Mouse (Mus musculus): ENCODE results near the gene Ccdc78. TPM values are rescaled to one million over a fixed set of nuclear protein-coding genes. Genes with fewer than 3 reads are reported as not detected.

Ccdc78 gene
- total and polyA plus RNA-seq, 3 experiments: 0.08 to 0.85 TPM; not detected in 1

- H3K9ac ChIP-seq (ENCODE audit: control insufficient read depth, low read depth, low read length, poor library complexity, severe bottlenecking): no peak overlapping the region
- H3K27me3 ChIP-seq (ENCODE audit: control insufficient read depth in 1 of 2, insufficient read depth in 2 of 2, low read length in 2 of 2): peaks cover 12 to 16% of the 10 kb centered on the region in 2 experiments
- TF ChIP-seq MAFK (IDR thresholded peaks at IDR 0.05; ENCODE audit: borderline replicate concordance, low read depth, low read length): no peak
- TF ChIP-seq RCOR1 (IDR thresholded peaks at IDR 0.05; ENCODE audit: low read depth, low read length): no peak
- TF ChIP-seq E2F4 (IDR thresholded peaks at IDR 0.05; ENCODE audit: borderline replicate concordance, low read depth, low read length): no peak
- TF ChIP-seq ZKSCAN1 (IDR thresholded peaks at IDR 0.05; ENCODE audit: low read depth, low read length): no peak
- no peak for TF ChIP-seq POLR2AphosphoS2 (IDR thresholded peaks at IDR 0.05; ENCODE audit: low read length)
- no peak for TF ChIP-seq EP300 (IDR thresholded peaks at IDR 0.05; ENCODE audit: low read depth in 1 of 2, low read length in 2 of 2)
- TF ChIP-seq ZMIZ1 (IDR thresholded peaks at IDR 0.05; ENCODE audit: low read depth, low read length): no peak
- no peak for TF ChIP-seq RAD21 (IDR thresholded peaks at IDR 0.05; ENCODE audit: low read depth, low read length)
- TF ChIP-seq TAL1 (IDR thresholded peaks at IDR 0.05; ENCODE audit: low read length): no peak
- TF ChIP-seq MXI1 (IDR thresholded peaks at IDR 0.05; ENCODE audit: low read depth, low read length): no peak
- no peak for TF ChIP-seq HCFC1 (IDR thresholded peaks at IDR 0.05; ENCODE audit: low read depth, low read length)
- no peaks in the 10 kb centered on the region for H3K36me3 ChIP-seq (ENCODE audit: control insufficient read depth in 1 of 2, insufficient read depth in 2 of 2, low read length in 2 of 2)
- no peaks in the 10 kb centered on the region for H3K9me3 ChIP-seq (replicated peaks; ENCODE audit: insufficient read depth, low read length)
- H3K4me3 ChIP-seq (ENCODE audit: control insufficient read depth in 1 of 2, insufficient read depth in 1 of 2, low read depth in 2 of 2, low read length in 2 of 2): no peak overlapping the region
- H3K27ac ChIP-seq (ENCODE audit: control insufficient read depth, low read depth, low read length): no peak overlapping the region
- H3K79me2 ChIP-seq (ENCODE audit: control insufficient read depth, insufficient read depth, low read length, poor library complexity): no peaks in the 10 kb centered on the region
- no peaks in the 10 kb centered on the region for H3K4me1 ChIP-seq (ENCODE audit: control insufficient read depth in 1 of 2, insufficient read depth in 2 of 2, low read length in 2 of 2)
- DNase-seq (ENCODE audit: low read depth, low spot score): no peak
These were observed 24.8 kb upstream of the Ccdc78 start for GRCm38 (mm10) chr17:25761561-25761970.

- TF ChIP-seq MAZ (IDR thresholded peaks at IDR 0.05; ENCODE audit: low read depth, low read length): no peak
- TF ChIP-seq POLR2AphosphoS2 (IDR thresholded peaks at IDR 0.05; ENCODE audit: low read length): no peak
- TF ChIP-seq MAX (IDR thresholded peaks at IDR 0.05; ENCODE audit: low read length): no peak
- no peak for TF ChIP-seq JUND (IDR thresholded peaks at IDR 0.05; ENCODE audit: low read depth, low read length)
- no peak for TF ChIP-seq UBTF (IDR thresholded peaks at IDR 0.05; ENCODE audit: borderline replicate concordance, insufficient read depth, low read depth, low read length)
- H3K9me3 ChIP-seq (replicated peaks; ENCODE audit: insufficient read depth, low read length): no peaks in the 10 kb centered on the region
- no peaks in the 10 kb centered on the region for H3K79me2 ChIP-seq (ENCODE audit: control insufficient read depth, insufficient read depth, low read length, poor library complexity)
- no peak overlapping the region for H3K9ac ChIP-seq (ENCODE audit: control insufficient read depth, low read depth, low read length, poor library complexity, severe bottlenecking)
- DNase-seq (ENCODE audit: low read depth, low spot score): no peak
- no peak overlapping the region for H3K27ac ChIP-seq (ENCODE audit: control insufficient read depth, low read depth, low read length)
- H3K36me3 ChIP-seq (ENCODE audit: control insufficient read depth in 1 of 2, insufficient read depth in 2 of 2, low read length in 2 of 2): no peaks in the 10 kb centered on the region
- H3K4me1 ChIP-seq (ENCODE audit: control insufficient read depth in 1 of 2, insufficient read depth in 2 of 2, low read length in 2 of 2): no peaks in the 10 kb centered on the region
- peaks cover 12 to 14% of the 10 kb centered on the region in 2 experiments for H3K27me3 ChIP-seq (ENCODE audit: control insufficient read depth in 1 of 2, insufficient read depth in 2 of 2, low read length in 2 of 2)
- no peak overlapping the region for H3K4me3 ChIP-seq (ENCODE audit: control insufficient read depth in 1 of 2, insufficient read depth in 1 of 2, low read depth in 2 of 2, low read length in 2 of 2)
These were observed 23.8 kb upstream of the Ccdc78 start for GRCm38 (mm10) chr17:25762591-25762990.

- Histone ChIP-seq H3K4me3 (ENCODE audit: control insufficient read depth in 1 of 2, insufficient read depth in 1 of 2, low read depth in 2 of 2, low read length in 2 of 2) (no peak overlapping the region), H3K9me3 (replicated peaks; ENCODE audit: insufficient read depth, low read length) (no peaks in the 10 kb centered on the region), H3K36me3 (ENCODE audit: control insufficient read depth in 1 of 2, insufficient read depth in 2 of 2, low read length in 2 of 2) (no peaks in the 10 kb centered on the region), H3K9ac (ENCODE audit: control insufficient read depth, low read depth, low read length, poor library complexity, severe bottlenecking) (no peak overlapping the region), H3K79me2 (ENCODE audit: control insufficient read depth, insufficient read depth, low read length, poor library complexity) (no peaks in the 10 kb centered on the region), H3K27me3 (ENCODE audit: control insufficient read depth in 1 of 2, insufficient read depth in 2 of 2, low read length in 2 of 2) (peaks cover 14 to 17% of the 10 kb centered on the region in 2 experiments), H3K27ac (ENCODE audit: control insufficient read depth, low read depth, low read length) (no peak overlapping the region), H3K4me1 (ENCODE audit: control insufficient read depth in 1 of 2, insufficient read depth in 2 of 2, low read length in 2 of 2) (no peaks in the 10 kb centered on the region; a peak in 2 of 4 replicates)
- TF ChIP-seq HCFC1 (IDR thresholded peaks at IDR 0.05; ENCODE audit: low read depth, low read length): no peak
- no peak for TF ChIP-seq NRF1 (IDR thresholded peaks at IDR 0.05; ENCODE audit: insufficient read depth, low read depth, low read length, poor library complexity, severe bottlenecking)
- TF ChIP-seq GATA1 (IDR thresholded peaks at IDR 0.05; ENCODE audit: low read depth, low read length): no peak
- no peak for TF ChIP-seq UBTF (IDR thresholded peaks at IDR 0.05; ENCODE audit: borderline replicate concordance, insufficient read depth, low read depth, low read length)
- TF ChIP-seq POLR2AphosphoS5 (IDR thresholded peaks at IDR 0.05; ENCODE audit: borderline replicate concordance, low read depth, low read length): no peak
- no peak for TF ChIP-seq ELF1 (IDR thresholded peaks at IDR 0.05; ENCODE audit: low read depth, low read length)
- no peak for DNase-seq (ENCODE audit: low read depth, low spot score)
These were observed 20.5 kb upstream of the Ccdc78 start for GRCm38 (mm10) chr17:25765886-25766285.

Data from MEL (cell line).